In genomic region chr3:94996946-94997345, GRCm38 (mm10) we compare ENCODE assay signal across 10 mouse cellular contexts. TPM values are rescaled to one million over a fixed set of nuclear protein-coding genes. Genes with fewer than 3 reads are reported as not detected.
DNase-seq lines count a peak whose midpoint lies in the region; ATAC-seq and TF ChIP-seq lines count a peak whose summit lies in the region.
"Had no signal": no experiment of that assay in that cellular context is flagged by ENCODE, and none has a peak within 500 bp of the region (broad histone marks: within the 10 kb centered on the region; RNA-seq: fewer than 3 reads in every experiment).

No protein-coding gene starts in this region.

- peak; percentile 94 for TF ChIP-seq CTCF in stomach, postnatal 0 days (IDR thresholded peaks at IDR 0.05; ENCODE audit: low read depth)

- no peaks in the 10 kb centered on the region for H3K4me1 ChIP-seq in kidney, embryonic 15.5 days
- H3K4me1 ChIP-seq in stomach, postnatal 0 days (replicated peaks; ENCODE audit: control insufficient read depth, insufficient read depth) = no peaks in the 10 kb centered on the region
- H3K4me1 ChIP-seq: embryonic facial prominence, embryonic 12.5 days had no signal

- H3K27me3 ChIP-seq in kidney, embryonic 15.5 days = no peaks in the 10 kb centered on the region
- no peaks in the 10 kb centered on the region for H3K27me3 ChIP-seq in stomach, postnatal 0 days (ENCODE audit: control insufficient read depth, insufficient read depth, low read length)
- H3K27me3 ChIP-seq: embryonic facial prominence, embryonic 12.5 days had no signal

- no peaks in the 10 kb centered on the region for H3K9me3 ChIP-seq in kidney, embryonic 15.5 days (replicated peaks)
- no peaks in the 10 kb centered on the region for H3K9me3 ChIP-seq in stomach, postnatal 0 days (ENCODE audit: control insufficient read depth, low read length)
- H3K9me3 ChIP-seq: embryonic facial prominence, embryonic 12.5 days had no signal

- DNase-seq in kidney, adult 11 months = peak; percentile 50
- DNase-seq in adrenal gland, adult 18-20 months (ENCODE audit: low spot score in 2 of 2) = peak; percentile 83 to 86
- peak; percentile 60 for DNase-seq in embryo, embryonic 10 days (ENCODE audit: low spot score)
- peak; percentile 86 to 93 for DNase-seq in heart, postnatal 36 days
- peak; percentile 62 to 80 for DNase-seq in layer of hippocampus, postnatal 36 days
- DNase-seq in mesoderm, embryonic 11.5 days (ENCODE audit: low read depth, low spot score) = peak; percentile 75
- peak; percentile 84 for DNase-seq in stomach, postnatal 0 days (ENCODE audit: low spot score)

- peaks cover 96% of the 10 kb centered on the region for H3K36me3 ChIP-seq in kidney, embryonic 15.5 days
- peaks cover 29% of the 10 kb centered on the region for H3K36me3 ChIP-seq in stomach, postnatal 0 days (ENCODE audit: control insufficient read depth, insufficient read depth, low read length)

- intact Hi-C loops in heart, postnatal 36 days (cut with DNase I) = loop anchor here (1.0 to 5.0 kb wide), 3 partner anchors 22 to 110 kb away; partner anchors contain the start of genes Pi4kb and Psmb4

- H3K4me3 ChIP-seq in kidney, embryonic 15.5 days (replicated peaks) = no peak overlapping the region
- no peak overlapping the region for H3K4me3 ChIP-seq in stomach, postnatal 0 days (ENCODE audit: low read depth, low read length)
- H3K4me3 ChIP-seq: embryonic facial prominence, embryonic 12.5 days; myocyte had no signal

- no peak overlapping the region for H3K27ac ChIP-seq in kidney, embryonic 15.5 days
- no peak overlapping the region for H3K27ac ChIP-seq in stomach, postnatal 0 days (replicated peaks)
- H3K27ac ChIP-seq: embryonic facial prominence, embryonic 12.5 days had no signal

- no peak for TF ChIP-seq EP300 in stomach, postnatal 0 days (optimal IDR thresholded peaks at IDR 0.05)

- H3K4me2 ChIP-seq in kidney, embryonic 15.5 days = no peak overlapping the region
- H3K4me2 ChIP-seq in stomach, postnatal 0 days (replicated peaks; ENCODE audit: low read depth) = no peak overlapping the region
- H3K4me2 ChIP-seq: embryonic facial prominence, embryonic 12.5 days had no signal

- ATAC-seq in kidney, embryonic 15.5 days (replicated peaks; ENCODE audit: low FRiP score) = no peak
- ATAC-seq in stomach, postnatal 0 days (ENCODE audit: low FRiP score, low TSS enrichment) = no peak

- 29% methylated on average over 2 of the region's 2 CpGs for WGBS in kidney, embryonic 15.5 days
- whole genome bisulfite sequencing in stomach, postnatal 0 days = 35% methylated on average over 2 of the region's 2 CpGs

- H3K9ac ChIP-seq in kidney, embryonic 15.5 days = no peak overlapping the region
- no peak overlapping the region for H3K9ac ChIP-seq in stomach, postnatal 0 days (ENCODE audit: low read length)
- H3K9ac ChIP-seq: embryonic facial prominence, embryonic 12.5 days had no signal

RNA-seq across cellular contexts. Expression of gene Zfp687, which starts 18.3 kb away (rescaled TPM):
- 28.6 and 32.4 TPM in 2 replicates for polyA plus RNA-seq in kidney, embryonic 15.5 days (2015; fragmentation: Nextera tagmentation; extraction: Ambion mirVana)
- total RNA-seq in adrenal gland, adult 18-20 months (2021) = 10 to 100 TPM; 22.7 to 26.1 TPM
- total RNA-seq in heart, postnatal 36 days (2021) = 10 to 100 TPM; 11.4 to 15.8 TPM
- 10 to 100 TPM; 20.3 to 22.4 TPM for total RNA-seq in layer of hippocampus, postnatal 36 days (2021)
- 8.2 and 10.0 TPM in 2 replicates for polyA plus RNA-seq in stomach, postnatal 0 days (2015; fragmentation: Nextera tagmentation; extraction: Ambion mirVana)

RNA-seq across cellular contexts. Expression of gene Pi4kb, which starts 22.4 kb away (rescaled TPM):
- polyA plus RNA-seq in kidney, embryonic 15.5 days (2015; fragmentation: Nextera tagmentation; extraction: Ambion mirVana) = 21.4 and 27.5 TPM in 2 replicates
- 10 to 100 TPM; 62.9 to 65.3 TPM for total RNA-seq in adrenal gland, adult 18-20 months (2021)
- total RNA-seq in heart, postnatal 36 days (2021) = 10 to 100 TPM; 24.6 to 30.3 TPM
- total RNA-seq in layer of hippocampus, postnatal 36 days (2021) = 10 to 100 TPM; 55.3 to 61.2 TPM
- polyA plus RNA-seq in stomach, postnatal 0 days (2015; fragmentation: Nextera tagmentation; extraction: Ambion mirVana) = 10.0 and 11.2 TPM in 2 replicates

RNA-seq across cellular contexts. Expression of gene Rfx5, which starts 43.1 kb away (rescaled TPM):
- 8.9 and 10.8 TPM in 2 replicates for polyA plus RNA-seq in kidney, embryonic 15.5 days (2015; fragmentation: Nextera tagmentation; extraction: Ambion mirVana)
- total RNA-seq in adrenal gland, adult 18-20 months (2021) = 10 to 100 TPM; 13.4 to 20.4 TPM
- total RNA-seq in heart, postnatal 36 days (2021) = 1 to 10 TPM; 4.4 to 6.5 TPM
- total RNA-seq in layer of hippocampus, postnatal 36 days (2021) = 10 to 100 TPM; 23.6 to 26.2 TPM
- polyA plus RNA-seq in stomach, postnatal 0 days (2015; fragmentation: Nextera tagmentation; extraction: Ambion mirVana) = 3.0 and 3.2 TPM in 2 replicates

RNA-seq across cellular contexts. Expression of gene Psmd4, which starts 45.5 kb away (rescaled TPM):
- polyA plus RNA-seq in kidney, embryonic 15.5 days (2015; fragmentation: Nextera tagmentation; extraction: Ambion mirVana) = 248 and 271 TPM in 2 replicates
- 100 to 1,000 TPM; 267 to 274 TPM for total RNA-seq in adrenal gland, adult 18-20 months (2021)
- 100 to 1,000 TPM; 136 to 151 TPM for total RNA-seq in heart, postnatal 36 days (2021)
- total RNA-seq in layer of hippocampus, postnatal 36 days (2021) = 100 to 1,000 TPM; 148 to 177 TPM
- 171 and 175 TPM in 2 replicates for polyA plus RNA-seq in stomach, postnatal 0 days (2015; fragmentation: Nextera tagmentation; extraction: Ambion mirVana)
